Mouse (Mus musculus) c-Kit-positive CD71-positive TER-119-negative erythroid progenitor cells, embryonic 14.5 days (primary cell): ENCODE results near the gene Fam20b.

Experiments used
- DNase-seq: peaks from one replicate; pipeline ENCODE4 v3.0.0-alpha.2; 2013; ENCODE audit warnings: low read depth

The Fam20b gene

DNA sequence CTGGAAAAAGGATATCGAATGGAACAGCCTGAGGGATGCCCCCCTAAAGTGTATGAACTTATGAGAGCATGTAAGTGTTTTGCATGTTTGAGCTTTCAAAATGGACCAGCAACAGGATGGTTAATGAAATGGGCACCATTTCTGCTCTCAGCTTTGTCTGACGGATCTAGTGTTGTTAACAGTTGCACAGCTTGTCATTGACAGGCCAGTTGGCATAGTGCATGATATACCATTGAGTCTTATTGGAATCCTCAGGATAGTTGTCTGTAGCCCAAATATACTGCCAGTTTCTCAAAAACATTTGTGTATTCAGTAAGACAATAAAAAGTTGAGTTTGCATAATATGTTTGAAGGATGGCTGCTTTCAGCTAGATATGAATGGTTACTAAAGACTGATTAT, 83.7 kb downstream of the Fam20b start:
- DNase-seq: no peak

GRCm38 (mm10) chr1:156633095-156633494, 85.8 kb downstream of the Fam20b start:
- DNase-seq: no peak

GRCm38 (mm10) chr1:156630965-156631364, 87.9 kb downstream of the Fam20b start:
- DNase-seq: no peak

GRCm38 (mm10) chr1:156629984-156630383, 88.9 kb downstream of the Fam20b start:
- no peak for DNase-seq
